Mouse (Mus musculus): ENCODE measurements at regions not wholly inside any gene's neighbourhood (a gene's known extent, or its start where the extent isn't known, plus 50 kb on each side); places are given as distances from the start of the nearest gene placed in this dataset.

GRCm38 (mm10) chr14:104827404-104827803 lies 305.0 kb upstream of the Rnf219 start:
- no peak for DNase-seq (ENCODE audit: low spot score in 2 of 2)

- no peak for DNase-seq (ENCODE audit: low spot score in 2 of 2)
Observed at GRCm38 (mm10) chr14:104824926-104825325, 302.5 kb upstream of the Rnf219 start.

GRCm38 (mm10) chr14:104824224-104824623 lies 301.8 kb upstream of the Rnf219 start:
- no peak for DNase-seq (ENCODE audit: low spot score in 2 of 2)

- DNase-seq (ENCODE audit: low spot score in 2 of 2), result no peak
Observed at GRCm38 (mm10) chr14:104821903-104822573, 299.6 kb upstream of the Rnf219 start.

- no peak for DNase-seq (ENCODE audit: low spot score in 2 of 2)
Observed at GRCm38 (mm10) chr14:104819106-104819505, 296.7 kb upstream of the Rnf219 start.

GRCm38 (mm10) chr14:104813977-104814584 lies 291.6 kb upstream of the Rnf219 start:
- DNase-seq (ENCODE audit: low spot score in 2 of 2), result peak; percentile 44 to 48

GRCm38 (mm10) chr14:104812006-104812405 lies 289.6 kb upstream of the Rnf219 start:
- DNase-seq (ENCODE audit: low spot score in 2 of 2), result no peak

GRCm38 (mm10) chr14:104805332-104805731 lies 282.9 kb upstream of the Rnf219 start:
- DNase-seq (ENCODE audit: low spot score in 2 of 2), result no peak

GRCm38 (mm10) chr14:104796348-104796965 lies 274.0 kb upstream of the Rnf219 start:
- DNase-seq (ENCODE audit: low spot score in 2 of 2), result no peak

GRCm38 (mm10) chr14:104789346-104789745 lies 266.9 kb upstream of the Rnf219 start:
- DNase-seq (ENCODE audit: low spot score in 2 of 2), result no peak

GRCm38 (mm10) chr14:104785066-104785465 lies 262.6 kb upstream of the Rnf219 start:
- DNase-seq (ENCODE audit: low spot score in 2 of 2), result no peak

- DNase-seq (ENCODE audit: low spot score in 2 of 2), result no peak
Observed at GRCm38 (mm10) chr14:104769938-104770337, 247.5 kb upstream of the Rnf219 start.

- no peak for DNase-seq (ENCODE audit: low spot score in 2 of 2)
Observed at GRCm38 (mm10) chr14:104734213-104734612, 211.8 kb upstream of the Rnf219 start.

- DNase-seq (ENCODE audit: low spot score in 2 of 2), result no peak
Observed at GRCm38 (mm10) chr14:104732036-104732435, 209.6 kb upstream of the Rnf219 start.

- no peak for DNase-seq (ENCODE audit: low spot score in 2 of 2)
Observed at GRCm38 (mm10) chr14:104731319-104731995, 209.0 kb upstream of the Rnf219 start.

- DNase-seq (ENCODE audit: low spot score in 2 of 2), result peak; percentile 88 to 94
Observed at GRCm38 (mm10) chr14:104715651-104716050, 193.2 kb upstream of the Rnf219 start.

GRCm38 (mm10) chr14:104702283-104702893 lies 179.9 kb upstream of the Rnf219 start:
- DNase-seq (ENCODE audit: low spot score in 2 of 2), result no peak

GRCm38 (mm10) chr14:104698962-104699361 lies 176.5 kb upstream of the Rnf219 start:
- no peak for DNase-seq (ENCODE audit: low spot score in 2 of 2)

- no peak for DNase-seq (ENCODE audit: low spot score in 2 of 2)
Observed at GRCm38 (mm10) chr14:104695101-104695500, 172.7 kb upstream of the Rnf219 start.

- DNase-seq (ENCODE audit: low spot score in 2 of 2), result no peak
Observed at GRCm38 (mm10) chr14:104694174-104694803, 171.8 kb upstream of the Rnf219 start.

GRCm38 (mm10) chr14:104692616-104693015 lies 170.2 kb upstream of the Rnf219 start:
- DNase-seq (ENCODE audit: low spot score in 2 of 2), result no peak

- DNase-seq (ENCODE audit: low spot score in 2 of 2), result no peak
Observed at GRCm38 (mm10) chr14:104688440-104688839, 166.0 kb upstream of the Rnf219 start.

All from urinary bladder, postnatal 36 days (tissue).